Mouse (Mus musculus) forebrain, embryonic 11.5 days (tissue): Measurements from ENCODE around the gene Adcy1. TPM values are rescaled to one million over a fixed set of nuclear protein-coding genes. Genes with fewer than 3 reads are reported as not detected.
A peak's percentile ranks its signal among the peaks of the same experiment; 100 is the strongest.

Source experiments
- ATAC-seq: fragments of 200-750 bp; cut with Nextera tagmentation; replicated peaks from 2 replicates; pipeline ENCODE4 v1.8.0; 2017; ENCODE audit warnings: moderate TSS enrichment; ENCODE audit not compliant: low FRiP score
- DNase-seq: peaks from one replicate; pipeline ENCODE4 v3.0.0-alpha.2; 2017; ENCODE audit warnings: low spot score
- H3K27ac ChIP-seq: fragments of 300-500 bp; sonication (generic); 2 replicates; pipeline ENCODE4 v1.5.1; 2014; ENCODE audit warnings: low read depth, low read length
- H3K27me3 ChIP-seq: fragments of 300-500 bp; sonication (generic); 2 replicates; pipeline ENCODE4 v1.6.1; 2014; ENCODE audit warnings: mild to moderate bottlenecking, low read length, mixed read lengths; ENCODE audit not compliant: control insufficient read depth, insufficient read depth
- H3K36me3 ChIP-seq: fragments of 300-500 bp; sonication (generic); 2 replicates; pipeline ENCODE4 v1.6.1; 2014; ENCODE audit warnings: mild to moderate bottlenecking, low read length, moderate library complexity, mixed read lengths; ENCODE audit not compliant: control insufficient read depth, insufficient read depth
- H3K4me1 ChIP-seq: fragments of 300-500 bp; sonication (generic); replicated peaks from 2 replicates; pipeline ENCODE4 v1.6.1; 2014; ENCODE audit warnings: low read length, mixed read lengths; ENCODE audit not compliant: control insufficient read depth, insufficient read depth
- H3K4me2 ChIP-seq: fragments of 300-500 bp; sonication (generic); 2 replicates; pipeline ENCODE4 v1.6.1; 2014; ENCODE audit warnings: low read depth, mild to moderate bottlenecking, low read length, moderate library complexity, mixed read lengths; ENCODE audit not compliant: severe bottlenecking
- H3K4me3 ChIP-seq: fragments of 300-500 bp; sonication (generic); 2 replicates; pipeline ENCODE4 v1.5.1; 2014; ENCODE audit warnings: low read depth, low read length
- H3K9ac ChIP-seq: fragments of 300-500 bp; sonication (generic); 2 replicates; pipeline ENCODE4 v1.6.1; 2014; ENCODE audit warnings: low read length
- H3K9me3 ChIP-seq: fragments of 300-500 bp; sonication (generic); 2 replicates; pipeline ENCODE4 v1.6.1; 2016; ENCODE audit warnings: low read length, mixed read lengths; ENCODE audit not compliant: control insufficient read depth
- WGBS: fragments of 180-500 bp; shearing (Covaris S2); extraction: QIAGEN DNeasy Blood & Tissue Kit; methylation state at CpG from one replicate; pipeline ENCODE4 v1.1.7; 2014; 5-methylcytosine and 5-hydroxymethylcytosine counted together
- polyA plus RNA-seq: library from polyadenylated mRNA; unstranded; fragments of >200 nt; fragmentation: Nextera tagmentation; extraction: Ambion mirVana; gene quantifications from 2 replicates; pipeline ENCODE4 v1.2.1, GENCODE M21; 2014

The Adcy1 gene
- polyA plus RNA-seq, 1 experiment from 2014 or later, result 1.3 TPM

DNA sequence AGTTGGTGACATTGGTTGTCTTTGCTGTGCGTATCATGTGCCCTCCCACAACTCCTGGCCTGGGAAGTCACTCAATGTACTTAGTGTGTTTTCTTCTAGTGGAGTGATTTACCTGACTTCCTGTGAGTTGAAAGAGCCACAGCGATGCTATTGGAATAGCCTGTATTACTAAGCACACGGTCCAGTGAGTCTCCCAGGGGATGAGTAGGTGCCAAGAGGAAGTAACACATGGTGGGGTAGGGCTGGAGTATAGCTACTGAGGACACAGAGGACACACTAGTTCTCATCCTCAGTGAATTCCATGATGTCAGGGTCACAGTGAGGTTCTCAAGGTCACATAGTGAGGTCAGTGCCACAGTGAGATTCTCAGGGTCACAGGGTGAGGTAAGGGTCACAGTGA is 13.2 kb downstream of the Adcy1 start:
- Histone ChIP-seq H3K27ac (no peak overlapping the region), H3K27me3 (no peaks in the 10 kb centered on the region), H3K4me2 (no peak overlapping the region), H3K36me3 (no peaks in the 10 kb centered on the region), H3K4me3 (no peak overlapping the region), H3K9ac (no peak overlapping the region), H3K9me3 (no peaks in the 10 kb centered on the region), H3K4me1 (no peaks in the 10 kb centered on the region)
- WGBS, result 80% methylated on average over 3 of the region's 3 CpGs
- DNase-seq (no peak), ATAC-seq (no peak)

DNA sequence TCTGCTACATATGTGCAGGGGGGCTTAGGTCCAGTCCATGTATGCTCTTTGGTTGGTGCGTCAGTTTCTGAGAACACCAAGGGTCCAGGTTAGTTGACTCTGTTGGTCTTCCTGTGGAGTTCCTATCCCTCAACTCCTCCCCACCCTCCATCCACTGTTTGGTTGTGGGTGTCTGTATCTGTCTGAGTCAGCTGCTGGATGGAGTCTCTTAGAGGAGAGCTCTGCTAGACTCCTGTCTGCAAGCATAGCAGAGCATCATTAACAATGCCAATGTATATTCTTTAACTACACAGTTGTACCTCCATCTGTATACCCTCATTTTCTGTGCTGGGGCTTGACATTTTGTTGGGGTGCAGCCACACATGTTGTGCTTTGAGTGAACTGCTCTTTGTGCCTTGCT is 18.6 kb downstream of the Adcy1 start:
- WGBS, result 100% methylated on average over 1 of the region's 1 CpGs
- Histone ChIP-seq H3K27me3 (no peaks in the 10 kb centered on the region), H3K9me3 (no peaks in the 10 kb centered on the region), H3K36me3 (no peaks in the 10 kb centered on the region), H3K9ac (no peak overlapping the region), H3K4me1 (no peaks in the 10 kb centered on the region), H3K4me2 (no peak overlapping the region), H3K27ac (no peak overlapping the region), H3K4me3 (no peak overlapping the region)
- DNase-seq (no peak), ATAC-seq (no peak)

GRCm38 (mm10) chr11:7083911-7084310 is 20.6 kb downstream of the Adcy1 start:
- 100% methylated on average over 1 of the region's 1 CpGs for WGBS
- DNase-seq (no peak), ATAC-seq (no peak)
- Histone ChIP-seq H3K4me1 (no peaks in the 10 kb centered on the region), H3K9me3 (no peaks in the 10 kb centered on the region), H3K4me2 (no peak overlapping the region), H3K27ac (no peak overlapping the region), H3K4me3 (no peak overlapping the region), H3K27me3 (no peaks in the 10 kb centered on the region), H3K36me3 (no peaks in the 10 kb centered on the region), H3K9ac (no peak overlapping the region)

GRCm38 (mm10) chr11:7085184-7085583 is 21.9 kb downstream of the Adcy1 start:
- Histone ChIP-seq H3K36me3 (no peaks in the 10 kb centered on the region), H3K27ac (no peak overlapping the region), H3K4me2 (no peak overlapping the region), H3K9ac (no peak overlapping the region), H3K27me3 (no peaks in the 10 kb centered on the region), H3K9me3 (no peaks in the 10 kb centered on the region), H3K4me1 (no peaks in the 10 kb centered on the region), H3K4me3 (no peak overlapping the region)
- 80% methylated on average over 5 of the region's 5 CpGs for WGBS
- ATAC-seq, result no peak
- no peak for DNase-seq

- H3K36me3 ChIP-seq, result no peaks in the 10 kb centered on the region
- H3K9ac ChIP-seq, result no peak overlapping the region
- no peak overlapping the region for H3K27ac ChIP-seq
- no peak overlapping the region for H3K4me3 ChIP-seq
- no peak for DNase-seq
- no peak overlapping the region for H3K4me2 ChIP-seq
- ATAC-seq, result no peak
- no peaks in the 10 kb centered on the region for H3K9me3 ChIP-seq
- no peaks in the 10 kb centered on the region for H3K27me3 ChIP-seq
- no peaks in the 10 kb centered on the region for H3K4me1 ChIP-seq
- over 99% methylated on average over 5 of the region's 5 CpGs for WGBS
Measured at GRCm38 (mm10) chr11:7091120-7091519, 27.8 kb downstream of the Adcy1 start.

DNA sequence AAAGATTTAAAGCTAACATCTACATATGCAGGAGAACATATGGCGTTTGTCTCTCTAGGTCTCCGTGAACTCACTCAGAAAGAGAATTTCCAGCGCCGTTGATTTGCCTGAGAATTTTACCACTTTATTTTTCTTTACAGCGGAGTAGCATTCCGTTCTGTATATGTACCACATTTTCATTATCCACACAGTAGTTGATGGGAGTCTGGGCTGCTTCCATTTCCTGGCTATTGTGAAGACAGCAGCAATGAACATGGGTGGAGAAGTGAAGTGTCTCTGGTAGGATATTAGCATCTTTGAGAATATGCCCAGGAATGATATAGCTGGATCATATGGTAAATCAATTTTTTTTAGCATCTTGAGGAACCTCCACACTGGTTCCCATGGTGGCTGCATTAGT is 31.6 kb downstream of the Adcy1 start:
- 96% methylated on average over 6 of the region's 6 CpGs for WGBS
- Histone ChIP-seq H3K27ac (no peak overlapping the region), H3K4me3 (no peak overlapping the region), H3K27me3 (no peaks in the 10 kb centered on the region), H3K9me3 (no peaks in the 10 kb centered on the region), H3K36me3 (no peaks in the 10 kb centered on the region), H3K4me1 (no peaks in the 10 kb centered on the region), H3K9ac (no peak overlapping the region), H3K4me2 (no peak overlapping the region)
- ATAC-seq (no peak), DNase-seq (no peak)

DNA sequence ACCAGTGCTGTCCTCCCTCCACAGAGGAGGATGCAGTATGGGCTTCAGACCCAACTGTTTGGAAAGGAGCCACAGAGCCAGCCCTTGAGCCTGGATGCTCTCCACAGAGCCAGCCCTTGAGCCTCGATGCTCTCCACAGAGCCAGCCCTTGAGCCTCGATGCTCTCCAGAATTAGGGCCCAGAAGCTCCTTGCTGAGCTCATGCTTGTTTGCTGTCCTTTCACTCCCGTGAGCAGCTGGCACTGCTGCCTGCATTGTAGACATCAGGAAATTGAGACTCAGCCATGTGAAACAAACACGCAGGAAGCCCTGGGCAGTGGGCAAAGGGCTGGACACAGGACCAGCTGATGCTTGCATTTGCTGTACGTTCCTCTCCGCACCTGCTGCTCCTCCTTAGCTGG is 38.4 kb downstream of the Adcy1 start:
- Histone ChIP-seq H3K36me3 (no peaks in the 10 kb centered on the region), H3K27me3 (no peaks in the 10 kb centered on the region), H3K27ac (no peak overlapping the region), H3K9ac (no peak overlapping the region), H3K4me1 (no peaks in the 10 kb centered on the region), H3K4me2 (no peak overlapping the region), H3K9me3 (no peaks in the 10 kb centered on the region), H3K4me3 (no peak overlapping the region)
- DNase-seq, result no peak
- 84% methylated on average over 6 of the region's 6 CpGs for WGBS
- no peak for ATAC-seq

DNA sequence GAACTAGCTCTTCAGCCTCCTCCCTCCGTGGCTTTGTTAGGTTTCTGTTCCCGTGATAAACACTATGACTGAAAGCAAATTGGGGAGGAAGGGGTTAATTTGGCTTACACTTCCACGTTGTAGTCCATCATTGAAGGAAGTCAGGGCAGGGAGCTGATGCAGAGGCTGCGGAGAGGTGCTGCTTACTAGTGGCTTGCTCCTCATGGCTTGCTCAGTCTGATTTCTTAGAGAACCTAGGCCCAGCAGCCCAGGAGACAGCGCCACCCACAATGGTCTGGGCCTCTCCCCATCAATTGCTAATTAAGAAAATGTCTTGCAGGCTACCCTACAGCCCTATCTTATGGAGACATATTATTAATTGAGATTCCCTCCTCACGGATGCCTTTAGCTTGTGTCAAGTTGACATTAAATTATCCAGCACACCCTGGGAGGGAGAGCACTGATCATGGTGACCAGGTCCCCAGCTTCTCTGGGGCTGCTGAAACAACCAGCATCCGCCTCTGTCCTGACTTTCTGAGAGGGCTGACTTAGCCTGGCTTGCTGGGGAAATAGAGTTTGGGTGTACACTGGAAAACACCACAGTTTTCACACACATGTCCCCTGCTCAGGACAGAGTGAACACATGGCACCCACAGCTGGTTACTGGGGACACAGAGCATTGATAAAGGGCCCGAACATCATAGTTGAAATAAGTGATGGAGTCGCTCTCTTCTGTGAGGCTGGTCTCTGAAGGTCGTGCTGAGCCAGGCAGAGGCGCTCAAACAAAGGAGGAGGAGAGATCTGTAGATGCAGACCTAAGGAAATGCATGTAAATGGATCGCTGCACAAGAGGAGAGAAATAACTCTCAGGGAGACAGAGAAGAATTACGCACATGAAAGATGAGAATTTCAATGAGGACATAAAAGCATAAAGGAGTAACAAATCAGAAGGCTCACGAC is 39.2 kb downstream of the Adcy1 start:
- no peak overlapping the region for H3K9ac ChIP-seq
- no peaks in the 10 kb centered on the region for H3K36me3 ChIP-seq
- ATAC-seq, result 0 out of 2 replicates have a peak, but pooled peaks have one; percentile 5
- no peak overlapping the region for H3K4me3 ChIP-seq
- H3K4me2 ChIP-seq, result no peak overlapping the region
- H3K27me3 ChIP-seq, result no peaks in the 10 kb centered on the region
- 69% methylated on average over 14 of the region's 14 CpGs for WGBS
- H3K9me3 ChIP-seq, result no peaks in the 10 kb centered on the region
- no peak for DNase-seq
- no peak overlapping the region for H3K27ac ChIP-seq
- H3K4me1 ChIP-seq, result no peaks in the 10 kb centered on the region

DNA sequence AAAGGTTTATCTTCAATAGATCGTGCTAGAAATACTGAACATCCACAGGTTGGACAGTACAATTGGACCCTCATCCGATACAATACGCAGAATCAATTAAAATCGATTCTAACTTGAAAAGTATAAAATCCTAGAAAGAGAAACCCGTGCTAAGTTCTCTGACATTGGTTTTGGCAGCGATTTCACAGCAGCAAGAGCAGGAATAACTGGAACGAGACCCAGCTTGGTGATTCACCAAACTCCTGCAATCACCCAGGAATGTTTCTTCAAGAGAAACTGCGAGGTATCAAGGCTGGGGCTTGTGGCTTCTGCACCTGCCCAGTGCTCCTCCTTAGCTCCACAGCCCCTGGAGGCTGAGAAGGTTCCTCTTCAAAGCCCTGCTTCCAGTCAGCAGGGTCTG is 42.0 kb downstream of the Adcy1 start:
- H3K27ac ChIP-seq, result no peak overlapping the region
- H3K9me3 ChIP-seq, result no peaks in the 10 kb centered on the region
- DNase-seq (no peak), ATAC-seq (no peak)
- no peak overlapping the region for H3K9ac ChIP-seq
- no peaks in the 10 kb centered on the region for H3K27me3 ChIP-seq
- no peak overlapping the region for H3K4me2 ChIP-seq
- H3K4me1 ChIP-seq, result no peaks in the 10 kb centered on the region
- no peaks in the 10 kb centered on the region for H3K36me3 ChIP-seq
- no peak overlapping the region for H3K4me3 ChIP-seq
- WGBS, result 92% methylated on average over 8 of the region's 8 CpGs
